ENCODE assay signal across 8 mouse cellular contexts in the genomic region with DNA sequence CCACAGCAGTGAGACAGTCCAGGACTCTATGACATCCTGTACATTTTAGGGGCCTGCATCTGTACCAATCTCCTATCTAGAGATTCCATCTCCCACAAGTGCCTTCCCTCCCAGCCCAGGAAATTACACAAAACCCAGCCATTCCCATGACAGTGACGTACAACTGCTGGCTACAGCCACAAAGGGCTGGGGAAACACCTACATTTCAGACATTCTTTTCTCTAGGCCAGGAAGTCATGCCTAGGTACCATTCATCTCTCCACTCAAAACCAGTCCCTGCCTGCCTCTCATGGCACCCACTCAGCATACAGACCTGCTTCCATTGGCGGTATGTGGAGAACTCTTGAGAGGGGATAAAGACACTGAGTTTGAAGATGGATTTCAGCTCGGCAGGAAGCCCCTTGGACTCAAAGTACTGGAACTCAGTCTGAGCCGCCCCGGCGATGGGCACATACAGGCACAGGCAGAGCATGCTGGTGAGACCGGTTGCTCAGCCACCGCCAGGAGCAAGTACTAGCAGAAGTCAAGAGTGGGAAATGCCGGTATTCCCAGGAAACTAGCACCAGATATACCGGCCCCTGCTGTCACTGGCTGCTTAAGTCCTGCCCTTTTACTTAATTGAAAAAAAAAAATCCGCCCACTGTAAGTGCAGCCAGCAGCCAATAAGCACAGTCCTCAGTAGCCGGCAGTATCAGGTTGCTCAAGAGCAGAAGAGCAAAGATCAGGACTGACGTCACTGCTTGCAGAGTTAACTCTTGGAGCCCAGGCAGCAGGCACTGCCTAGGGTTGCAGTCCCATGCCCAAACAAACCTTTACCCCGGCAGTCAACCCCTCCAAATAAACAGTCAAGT. TPM values are rescaled to one million over a fixed set of nuclear protein-coding genes. Genes with fewer than 3 reads are reported as not detected.
A peak's percentile ranks its signal among the peaks of the same experiment; 100 is the strongest.
DNase-seq lines count a peak whose midpoint lies in the region; ATAC-seq and TF ChIP-seq lines count a peak whose summit lies in the region.

No protein-coding gene starts in this region.

- peak overlapping the region; percentile 68 for H3K4me2 ChIP-seq in embryonic facial prominence, embryonic 13.5 days
- H3K4me2 ChIP-seq in heart, embryonic 12.5 days, result peak overlapping the region; percentile 81
- peak overlapping the region; percentile 69 for H3K4me2 ChIP-seq in lung, postnatal 0 days (replicated peaks; ENCODE audit: low read depth, low read length)

- H3K27ac ChIP-seq in embryonic facial prominence, embryonic 13.5 days, result peak overlapping the region; percentile 80
- H3K27ac ChIP-seq in heart, embryonic 12.5 days (ENCODE audit: poor library complexity, severe bottlenecking), result peak overlapping the region; percentile 79
- H3K27ac ChIP-seq in lung, postnatal 0 days (ENCODE audit: low read length), result peak overlapping the region; percentile 94

- no peak for DNase-seq in cerebellum, adult 11 months
- DNase-seq in adrenal gland, adult 2 months, result peak; percentile 86
- DNase-seq in kidney, adult 9 months, result peak; percentile 96
- peak; percentile 99 for DNase-seq in lung, postnatal 0 days (ENCODE audit: low spot score)
- peak; percentile 76 for DNase-seq in ovary, adult 18-20 months (ENCODE audit: low spot score)

- peaks cover 62% of the 10 kb centered on the region for H3K4me1 ChIP-seq in embryonic facial prominence, embryonic 13.5 days
- peaks cover 44% of the 10 kb centered on the region for H3K4me1 ChIP-seq in heart, embryonic 12.5 days (replicated peaks)
- peaks cover 44% of the 10 kb centered on the region for H3K4me1 ChIP-seq in lung, postnatal 0 days (ENCODE audit: insufficient read depth, low read depth, low read length)

- peak overlapping the region; percentile 41 for H3K4me3 ChIP-seq in embryonic facial prominence, embryonic 13.5 days
- H3K4me3 ChIP-seq in heart, embryonic 12.5 days, result peak overlapping the region; percentile 46
- H3K4me3 ChIP-seq in lung, postnatal 0 days (ENCODE audit: low read depth, low read length), result peak overlapping the region; percentile 39

- peak; percentile 39 for TF ChIP-seq CTCF in lung, postnatal 0 days (IDR thresholded peaks at IDR 0.05)

- H3K9ac ChIP-seq in embryonic facial prominence, embryonic 13.5 days, result peak overlapping the region; percentile 62
- H3K9ac ChIP-seq in heart, embryonic 12.5 days, result peak overlapping the region; percentile 53
- H3K9ac ChIP-seq in lung, postnatal 0 days (replicated peaks; ENCODE audit: low read depth), result peak overlapping the region; percentile 37

- peaks cover 33% of the 10 kb centered on the region for H3K36me3 ChIP-seq in embryonic facial prominence, embryonic 13.5 days
- H3K36me3 ChIP-seq in heart, embryonic 12.5 days, result peaks cover 25% of the 10 kb centered on the region
- H3K36me3 ChIP-seq in lung, postnatal 0 days (ENCODE audit: insufficient read depth, low read length), result peaks cover 11% of the 10 kb centered on the region; the same call in 1 of the 2 replicates

- no peaks in the 10 kb centered on the region for H3K9me3 ChIP-seq in embryonic facial prominence, embryonic 13.5 days
- H3K9me3 ChIP-seq in heart, embryonic 12.5 days (replicated peaks), result no peaks in the 10 kb centered on the region
- H3K9me3 ChIP-seq in lung, postnatal 0 days (ENCODE audit: low read length), result no peaks in the 10 kb centered on the region

- under 1% methylated on average over 14 of the region's 14 CpGs for WGBS in embryonic facial prominence, embryonic 13.5 days
- under 1% methylated on average over 14 of the region's 14 CpGs for WGBS in heart, embryonic 12.5 days
- WGBS in lung, postnatal 0 days, result 1% methylated on average over 14 of the region's 14 CpGs

- H3K27me3 ChIP-seq in embryonic facial prominence, embryonic 13.5 days, result no peaks in the 10 kb centered on the region
- no peaks in the 10 kb centered on the region for H3K27me3 ChIP-seq in heart, embryonic 12.5 days (replicated peaks)
- H3K27me3 ChIP-seq in lung, postnatal 0 days (replicated peaks; ENCODE audit: insufficient read depth, low read length), result no peaks in the 10 kb centered on the region

- ATAC-seq in cerebellum, adult (ENCODE audit: insufficient number of reproducible peaks, low FRiP score, low TSS enrichment), result peak; percentile 58
- peak; percentile 83 for ATAC-seq in embryonic facial prominence, embryonic 13.5 days (ENCODE audit: insufficient number of reproducible peaks, insufficient read depth, low FRiP score, low TSS enrichment, low read depth)
- ATAC-seq in heart, embryonic 12.5 days (ENCODE audit: insufficient number of reproducible peaks, low FRiP score), result peak; percentile 89
- ATAC-seq in lung, postnatal 0 days, result peak; percentile 82

- TF ChIP-seq EP300 in lung, postnatal 0 days (IDR thresholded peaks at IDR 0.05), result peak; percentile 98

RNA-seq across cellular contexts. Expression of a gene that starts 26.6 kb away (rescaled TPM):
- total RNA-seq in adrenal gland, adult 2 months (2021), result 1 to 10 TPM; 5.1 to 5.9 TPM
- 6.1 and 6.6 TPM in 2 replicates for polyA plus RNA-seq in adrenal gland, adult 2 months (2012; rRNA removed)
- polyA plus RNA-seq in embryonic facial prominence, embryonic 13.5 days (2015; fragmentation: Nextera tagmentation; extraction: Ambion mirVana), result 6.3 and 6.5 TPM in 2 replicates
- polyA plus RNA-seq in heart, embryonic 12.5 days (2016; fragmentation: Nextera tagmentation; extraction: Ambion mirVana), result 4.7 and 5.4 TPM in 2 replicates
- 4.1 and 4.6 TPM in 2 replicates for polyA plus RNA-seq in lung, postnatal 0 days (2015; fragmentation: Nextera tagmentation; extraction: Ambion mirVana)

RNA-seq across cellular contexts. Expression of a gene that starts 27.5 kb away (rescaled TPM):
- 10 to 100 TPM; 34.0 to 79.5 TPM for total RNA-seq in adrenal gland, adult 2 months (2021)
- polyA plus RNA-seq in adrenal gland, adult 2 months (2012; rRNA removed), result 35.2 and 36.8 TPM in 2 replicates
- polyA plus RNA-seq in embryonic facial prominence, embryonic 13.5 days (2015; fragmentation: Nextera tagmentation; extraction: Ambion mirVana), result 23.5 and 24.6 TPM in 2 replicates
- polyA plus RNA-seq in heart, embryonic 12.5 days (2016; fragmentation: Nextera tagmentation; extraction: Ambion mirVana), result 13.0 and 14.3 TPM in 2 replicates
- polyA plus RNA-seq in lung, postnatal 0 days (2015; fragmentation: Nextera tagmentation; extraction: Ambion mirVana), result 16.7 and 21.5 TPM in 2 replicates

RNA-seq across cellular contexts. Expression of a gene that starts 28.0 kb away (rescaled TPM):
- 10 to 100 TPM; 55.3 to 69.6 TPM for total RNA-seq in adrenal gland, adult 2 months (2021)
- 35.6 and 50.7 TPM in 2 replicates for polyA plus RNA-seq in adrenal gland, adult 2 months (2012; rRNA removed)
- polyA plus RNA-seq in embryonic facial prominence, embryonic 13.5 days (2015; fragmentation: Nextera tagmentation; extraction: Ambion mirVana), result 30.0 and 30.4 TPM in 2 replicates
- 39.9 and 44.9 TPM in 2 replicates for polyA plus RNA-seq in heart, embryonic 12.5 days (2016; fragmentation: Nextera tagmentation; extraction: Ambion mirVana)
- 21.8 and 22.9 TPM in 2 replicates for polyA plus RNA-seq in lung, postnatal 0 days (2015; fragmentation: Nextera tagmentation; extraction: Ambion mirVana)

RNA-seq across cellular contexts. Expression of a gene that starts 35.7 kb away (rescaled TPM):
- total RNA-seq in adrenal gland, adult 2 months (2021), result 1 to 10 TPM; 2.2 to 2.8 TPM
- polyA plus RNA-seq in adrenal gland, adult 2 months (2012; rRNA removed), result 0.45 and 2.1 TPM in 2 replicates
- 0.22 and 1.5 TPM in 2 replicates for polyA plus RNA-seq in embryonic facial prominence, embryonic 13.5 days (2015; fragmentation: Nextera tagmentation; extraction: Ambion mirVana)
- polyA plus RNA-seq in heart, embryonic 12.5 days (2016; fragmentation: Nextera tagmentation; extraction: Ambion mirVana), result 0.14 and 0.38 TPM in 2 replicates
- polyA plus RNA-seq in lung, postnatal 0 days (2015; fragmentation: Nextera tagmentation; extraction: Ambion mirVana), result 223 and 355 TPM in 2 replicates

RNA-seq across cellular contexts. Expression of a gene that starts 42.0 kb away (rescaled TPM):
- total RNA-seq in adrenal gland, adult 2 months (2021), result 100 to 1,000 TPM; 152 to 167 TPM
- polyA plus RNA-seq in adrenal gland, adult 2 months (2012; rRNA removed), result 1,060 and 1,061 TPM in 2 replicates
- polyA plus RNA-seq in embryonic facial prominence, embryonic 13.5 days (2015; fragmentation: Nextera tagmentation; extraction: Ambion mirVana), result 44.1 and 47.8 TPM in 2 replicates
- 48.2 and 48.9 TPM in 2 replicates for polyA plus RNA-seq in heart, embryonic 12.5 days (2016; fragmentation: Nextera tagmentation; extraction: Ambion mirVana)
- polyA plus RNA-seq in lung, postnatal 0 days (2015; fragmentation: Nextera tagmentation; extraction: Ambion mirVana), result 73.4 and 78.1 TPM in 2 replicates
